Mouse (Mus musculus): ENCODE measurements around the gene Smtn.

GRCm38 (mm10) chr11:3519051-3519726, 21.2 kb downstream of the Smtn start:
- TF ChIP-seq HCFC1 (IDR thresholded peaks at IDR 0.05; ENCODE audit: borderline replicate concordance, insufficient read depth, low read length) (no peak), MAFK (IDR thresholded peaks at IDR 0.05; ENCODE audit: insufficient read depth, low read depth, low read length) (no peak), CHD2 (IDR thresholded peaks at IDR 0.05; ENCODE audit: low read depth, low read length) (no peak), ZC3H11A (IDR thresholded peaks at IDR 0.05; ENCODE audit: borderline replicate concordance, low read depth, low read length) (no peak), ZNF384 (IDR thresholded peaks at IDR 0.05; ENCODE audit: low read depth, low read length) (no peak)
